Comparison of ENCODE assay signal across 14 mouse cellular contexts in genomic region chr16:77420136-77420860, GRCm38 (mm10).
DNase-seq lines count a peak whose midpoint lies in the region; ATAC-seq lines count a peak whose summit lies in the region.
"Had no signal": no experiment of that assay in that cellular context is flagged by ENCODE, and none has a peak within 500 bp of the region (broad histone marks: within the 10 kb centered on the region; RNA-seq: fewer than 3 reads in every experiment).

No protein-coding gene starts in this region.

- no peak for ATAC-seq in forebrain, embryonic 15.5 days (replicated peaks)
- no peak for ATAC-seq in midbrain, embryonic 11.5 days (ENCODE audit: low FRiP score)

- no peaks in the 10 kb centered on the region for H3K36me3 ChIP-seq in forebrain, embryonic 15.5 days
- H3K36me3 ChIP-seq in midbrain, embryonic 11.5 days (ENCODE audit: control insufficient read depth, insufficient read depth, low read length): no peaks in the 10 kb centered on the region

- 21% methylated on average over 8 of the region's 8 CpGs for WGBS in forebrain, embryonic 15.5 days
- WGBS in midbrain, embryonic 11.5 days: 16% methylated on average over 8 of the region's 8 CpGs

- peak overlapping the region; percentile 43 for H3K4me3 ChIP-seq in forebrain, embryonic 15.5 days
- H3K4me3 ChIP-seq in midbrain, embryonic 11.5 days (ENCODE audit: low read depth, low read length): peak overlapping the region; percentile 54

- H3K27ac ChIP-seq in forebrain, embryonic 15.5 days (replicated peaks): peak overlapping the region; percentile 93
- peak overlapping the region; percentile 99 for H3K27ac ChIP-seq in midbrain, embryonic 11.5 days (ENCODE audit: low read depth, low read length)

- peaks cover 24% of the 10 kb centered on the region for H3K4me1 ChIP-seq in forebrain, embryonic 15.5 days
- peaks cover 12% of the 10 kb centered on the region for H3K4me1 ChIP-seq in midbrain, embryonic 11.5 days (ENCODE audit: control insufficient read depth, insufficient read depth, low read length)

- peak; percentile 30 to 39 for DNase-seq in right cerebral cortex, adult 2 months (ENCODE audit: low spot score in 2 of 2)
- no peak for DNase-seq in right cerebral cortex, postnatal 25 days
- DNase-seq in midbrain, embryonic 11.5 days (ENCODE audit: low spot score, missing footprints): peak; percentile 93
- DNase-seq in heart, postnatal 4 days: no peak
- DNase-seq in heart, adult 9 months (ENCODE audit: low spot score in 2 of 2): no peak
- no peak for DNase-seq in thymus, postnatal 25 days
- DNase-seq in embryo, embryonic 10 days (ENCODE audit: low spot score): no peak
- DNase-seq: adrenal gland, postnatal 36 days; cerebellum, postnatal 14 days; kidney, postnatal 14 days; lung, adult 2 months; right cerebral cortex, adult 18-20 months had no signal

- H3K27me3 ChIP-seq in forebrain, embryonic 15.5 days: no peaks in the 10 kb centered on the region
- no peaks in the 10 kb centered on the region for H3K27me3 ChIP-seq in midbrain, embryonic 11.5 days (ENCODE audit: control insufficient read depth, insufficient read depth, low read length)
- H3K27me3 ChIP-seq: CH12.LX had no signal

- H3K9me3 ChIP-seq in forebrain, embryonic 15.5 days: no peaks in the 10 kb centered on the region
- H3K9me3 ChIP-seq in midbrain, embryonic 11.5 days (ENCODE audit: control insufficient read depth, low read length): no peaks in the 10 kb centered on the region

- peak overlapping the region; percentile 74 for H3K4me2 ChIP-seq in forebrain, embryonic 15.5 days (replicated peaks)
- H3K4me2 ChIP-seq in midbrain, embryonic 11.5 days: peak overlapping the region; percentile 72

- H3K9ac ChIP-seq in forebrain, embryonic 15.5 days (replicated peaks): peak overlapping the region; percentile 70
- H3K9ac ChIP-seq in midbrain, embryonic 11.5 days (ENCODE audit: low read length): peak overlapping the region; percentile 95

Comparison
In these comparisons a context has a peak if more than half of its experiments do, and no peak if none do; other contexts are left out.
1. DNase-seq: peak in right cerebral cortex, adult 2 months (2 of 2) and midbrain, embryonic 11.5 days (single experiment); none in right cerebral cortex, postnatal 25 days (single experiment), heart, postnatal 4 days (single experiment), heart, adult 9 months (0 of 2), thymus, postnatal 25 days (single experiment) and embryo, embryonic 10 days (single experiment).